Mouse (Mus musculus) lung, embryonic 15.5 days (tissue): ENCODE results near the gene Elob. TPM values are rescaled to one million over a fixed set of nuclear protein-coding genes. Genes with fewer than 3 reads are reported as not detected.

ENCODE experiments used
- microRNA-seq: library from miRNA; unstranded; fragments of <30 nt; microRNA quantifications from one replicate; pipeline ENCODE4, GENCODE M21; 2016
- polyA plus RNA-seq: library from polyadenylated mRNA; unstranded; fragments of >200 nt; fragmentation: Nextera tagmentation; extraction: Ambion mirVana; gene quantifications from 2 replicates; pipeline ENCODE4 v1.2.1, GENCODE M21; 2015

Gene Elob
- polyA plus RNA-seq, 1 experiment from 2014 or later: 927 TPM

Small RNAs within 50 kb of the gene (microRNA-seq; reads per million reads assigned to microRNA genes)
- gene Mir5125: 0.56 reads per million

Other genes starting within 250 kb of the Elob start
- gene Zfp13, start 229.6 kb downstream of the Elob start, polyA plus RNA-seq: 15.0 and 15.3 TPM in 2 replicates
- 0.18 and 0.40 TPM in 2 replicates for gene Zscan10, start 228.3 kb downstream of the Elob start, polyA plus RNA-seq
- 0.41 and 0.53 TPM in 2 replicates for gene Mmp25, start 183.9 kb downstream of the Elob start, polyA plus RNA-seq
- 3.5 and 4.0 TPM in 2 replicates for gene Bicdl2, start 168.6 kb downstream of the Elob start, polyA plus RNA-seq
- gene Hcfc1r1, start 155.5 kb downstream of the Elob start, polyA plus RNA-seq: 59.5 and 64.5 TPM in 2 replicates
- 48.3 and 49.1 TPM in 2 replicates for gene Thoc6, start 155.3 kb downstream of the Elob start, polyA plus RNA-seq
- gene Tnfrsf12a, start 151.7 kb downstream of the Elob start, polyA plus RNA-seq: 26.8 and 28.5 TPM in 2 replicates
- 237 and 246 TPM in 2 replicates for gene Cldn6, start 149.9 kb downstream of the Elob start, polyA plus RNA-seq
- 4.4 and 4.8 TPM in 2 replicates for gene Cldn9, start 145.1 kb downstream of the Elob start, polyA plus RNA-seq
- gene 1520401A03Rik, start 106.4 kb downstream of the Elob start, polyA plus RNA-seq: 0.09 and 0.28 TPM in 2 replicates
- gene Pkmyt1, start 102.8 kb downstream of the Elob start, polyA plus RNA-seq: 61.7 and 68.6 TPM in 2 replicates
- gene Paqr4, start 88.3 kb downstream of the Elob start, polyA plus RNA-seq: 43.9 and 46.7 TPM in 2 replicates
- gene Kremen2, start 83.3 kb downstream of the Elob start, polyA plus RNA-seq: 0.38 and 1.1 TPM in 2 replicates
- 70.5 TPM in 2 replicates for gene Flywch1, start 57.5 kb downstream of the Elob start, polyA plus RNA-seq
- gene Flywch2, start 43.1 kb downstream of the Elob start, polyA plus RNA-seq: 28.4 and 29.1 TPM in 2 replicates
- gene Srrm2, start 38.6 kb downstream of the Elob start, polyA plus RNA-seq: 416 and 431 TPM in 2 replicates
- gene Prss33, start 6.9 kb upstream of the Elob start, polyA plus RNA-seq: 0.12 TPM in 1 of 2 replicates, not detected in the other
- not detected in 2 replicates for gene Prss32, start 14.7 kb upstream of the Elob start, polyA plus RNA-seq
- 1.1 and 1.3 TPM in 2 replicates for gene Prss41, start 15.0 kb upstream of the Elob start, polyA plus RNA-seq
- gene Prss21, start 38.9 kb upstream of the Elob start, polyA plus RNA-seq: not detected in 2 replicates
- gene Dcpp1, start 51.7 kb upstream of the Elob start, polyA plus RNA-seq: 0.71 TPM in 1 of 2 replicates, not detected in the other
- gene Dcpp2, start 51.7 kb upstream of the Elob start, polyA plus RNA-seq: not detected in 2 replicates
- gene Dcpp3, start 88.3 kb upstream of the Elob start, polyA plus RNA-seq: 1.8 and 2.0 TPM in 2 replicates
- gene Sbp, start 112.5 kb upstream of the Elob start, polyA plus RNA-seq: not detected in 2 replicates
- gene Sbpl, start 126.1 kb upstream of the Elob start, polyA plus RNA-seq: not detected in 2 replicates
- gene Prss30, start 151.4 kb upstream of the Elob start, polyA plus RNA-seq: 0.10 and 0.20 TPM in 2 replicates
- 1.4 and 1.6 TPM in 2 replicates for gene Prss22, start 169.0 kb upstream of the Elob start, polyA plus RNA-seq
- 0.39 TPM in 1 of 2 replicates, not detected in the other for gene Prss27, start 209.0 kb upstream of the Elob start, polyA plus RNA-seq
- gene Kctd5, start 244.3 kb upstream of the Elob start, polyA plus RNA-seq: 68.1 and 69.0 TPM in 2 replicates